Mouse (Mus musculus) right cerebral cortex, postnatal 14 days (tissue): ENCODE data around the gene Eya3.
"Not testable (repeated sequence)": the region's sequence is repeated elsewhere in the genome, so short reads cannot be mapped to it uniquely, and the experiment has no call there.

ENCODE experiments used
- DNase-seq: peaks from one replicate; pipeline ENCODE4 v3.0.0; 2022

The Eya3 gene

GRCm38 (mm10) chr4:132638461-132639190 lies at the start of gene Eya3:
Eya3 (plus strand) TSS chr4:132638987.
- DNase-seq = peak; percentile 91

GRCm38 (mm10) chr4:132590642-132591041 lies 48.1 kb upstream of the Eya3 start:
- DNase-seq = no peak

GRCm38 (mm10) chr4:132592958-132593357 lies 45.8 kb upstream of the Eya3 start:
- no peak for DNase-seq

GRCm38 (mm10) chr4:132594191-132594590 lies 44.6 kb upstream of the Eya3 start:
- DNase-seq = no peak

- no peak for DNase-seq
Measured at GRCm38 (mm10) chr4:132598861-132599260, 39.9 kb upstream of the Eya3 start.

- DNase-seq = no peak
Measured at GRCm38 (mm10) chr4:132599764-132600163, 39.0 kb upstream of the Eya3 start.

GRCm38 (mm10) chr4:132600465-132600864 lies 38.3 kb upstream of the Eya3 start:
- no peak for DNase-seq

GRCm38 (mm10) chr4:132601242-132601641 lies 37.5 kb upstream of the Eya3 start:
- not testable (repeated sequence) for DNase-seq

- no peak for DNase-seq
Measured at GRCm38 (mm10) chr4:132603468-132603867, 35.3 kb upstream of the Eya3 start.

GRCm38 (mm10) chr4:132605816-132606215 lies 33.0 kb upstream of the Eya3 start:
- no peak for DNase-seq

GRCm38 (mm10) chr4:132608147-132608546 lies 30.6 kb upstream of the Eya3 start:
- no peak for DNase-seq

GRCm38 (mm10) chr4:132610301-132610984 lies 28.3 kb upstream of the Eya3 start:
- DNase-seq = no peak

- DNase-seq = no peak
Measured at GRCm38 (mm10) chr4:132611320-132611719, 27.5 kb upstream of the Eya3 start.

GRCm38 (mm10) chr4:132617873-132618272 lies 20.9 kb upstream of the Eya3 start:
- DNase-seq = no peak

- peak; percentile 13 for DNase-seq
Measured at GRCm38 (mm10) chr4:132618850-132619375, 19.9 kb upstream of the Eya3 start.

- no peak for DNase-seq
Measured at GRCm38 (mm10) chr4:132620134-132620533, 18.7 kb upstream of the Eya3 start.

GRCm38 (mm10) chr4:132621287-132622068 lies 17.3 kb upstream of the Eya3 start:
- DNase-seq = no peak

GRCm38 (mm10) chr4:132624034-132624657 lies 14.6 kb upstream of the Eya3 start:
- DNase-seq = no peak

- DNase-seq = peak; percentile 19
Measured at GRCm38 (mm10) chr4:132628830-132629229, 10.0 kb upstream of the Eya3 start.

- DNase-seq = no peak
Measured at GRCm38 (mm10) chr4:132635971-132636370, 2.8 kb upstream of the Eya3 start.

GRCm38 (mm10) chr4:132636554-132636953 lies 2.2 kb upstream of the Eya3 start:
- DNase-seq = peak; percentile 29

- no peak for DNase-seq
Measured at GRCm38 (mm10) chr4:132639191-132639713, 465 bp downstream of the Eya3 start.

GRCm38 (mm10) chr4:132647439-132647838 lies 8.7 kb downstream of the Eya3 start:
- no peak for DNase-seq
